Mouse (Mus musculus): ENCODE results near the gene Slc35d3.

GRCm38 (mm10) chr10:19855597-19856306 is 4.5 kb upstream of the Slc35d3 start:
- TF ChIP-seq CTCF (IDR thresholded peaks at IDR 0.05; ENCODE audit: insufficient read depth, low read depth, low read length) = no peak
- no peak for TF ChIP-seq POLR2A (IDR thresholded peaks at IDR 0.05; ENCODE audit: insufficient read depth, low read depth, low read length)
